Mouse (Mus musculus) hindbrain, embryonic 12.5 days (tissue): Measurements from ENCODE around the gene Birc5. TPM values are rescaled to one million over a fixed set of nuclear protein-coding genes. Genes with fewer than 3 reads are reported as not detected.

ENCODE experiments used
- ATAC-seq: fragments of 200-750 bp; cut with Nextera tagmentation; 2 replicates; pipeline ENCODE4 v1.8.0; 2017; ENCODE audit warnings: moderate TSS enrichment; ENCODE audit not compliant: low FRiP score
- H3K27ac ChIP-seq: fragments of 300-500 bp; sonication (generic); 2 replicates; pipeline ENCODE4 v1.5.1; 2016; ENCODE audit warnings: mild to moderate bottlenecking
- H3K27me3 ChIP-seq: fragments of 300-500 bp; sonication (generic); 2 replicates; pipeline ENCODE4 v1.6.1; 2016; ENCODE audit warnings: mild to moderate bottlenecking
- H3K36me3 ChIP-seq: fragments of 300-500 bp; sonication (generic); 2 replicates; pipeline ENCODE4 v1.6.1; 2016; ENCODE audit warnings: mild to moderate bottlenecking
- H3K4me1 ChIP-seq: fragments of 300-500 bp; sonication (generic); 2 replicates; pipeline ENCODE4 v1.6.1; 2016
- H3K4me2 ChIP-seq: fragments of 300-500 bp; sonication (generic); replicated peaks from 2 replicates; pipeline ENCODE4 v1.6.1; 2016; ENCODE audit warnings: mild to moderate bottlenecking
- H3K4me3 ChIP-seq: fragments of 300-500 bp; sonication (generic); 2 replicates; pipeline ENCODE4 v1.5.1; 2016; ENCODE audit warnings: mild to moderate bottlenecking
- H3K9ac ChIP-seq: fragments of 300-500 bp; sonication (generic); 2 replicates; pipeline ENCODE4 v1.6.1; 2016; ENCODE audit warnings: mild to moderate bottlenecking, moderate library complexity
- H3K9me3 ChIP-seq: fragments of 300-500 bp; sonication (generic); replicated peaks from 2 replicates; pipeline ENCODE4 v1.6.1; 2016; ENCODE audit warnings: mild to moderate bottlenecking
- WGBS: fragments of 180-500 bp; shearing (Covaris S2); methylation state at CpG from one replicate; pipeline ENCODE4 v1.1.7; 2016; 5-methylcytosine and 5-hydroxymethylcytosine counted together
- polyA plus RNA-seq: library from polyadenylated mRNA; unstranded; fragments of >200 nt; fragmentation: Nextera tagmentation; extraction: Ambion mirVana; gene quantifications from 2 replicates; pipeline ENCODE4 v1.2.1, GENCODE M21; 2016

The Birc5 gene
- polyA plus RNA-seq, 1 experiment from 2014 or later, result 190 TPM

- Histone ChIP-seq H3K9ac (no peak overlapping the region), H3K27me3 (peaks cover 14% of the 10 kb centered on the region), H3K27ac (no peak overlapping the region), H3K4me1 (peaks cover 32% of the 10 kb centered on the region), H3K4me2 (no peak overlapping the region), H3K4me3 (no peak overlapping the region), H3K9me3 (no peaks in the 10 kb centered on the region), H3K36me3 (no peaks in the 10 kb centered on the region)
- ATAC-seq, result no peak
- 93% methylated on average over 9 of the region's 9 CpGs for WGBS
Measured at GRCm38 (mm10) chr11:117880336-117880976, 31.4 kb downstream of the Birc5 start.

GRCm38 (mm10) chr11:117880977-117881358 is 31.9 kb downstream of the Birc5 start:
- Histone ChIP-seq H3K4me1 (peaks cover 27% of the 10 kb centered on the region), H3K4me2 (no peak overlapping the region), H3K4me3 (no peak overlapping the region), H3K9ac (no peak overlapping the region), H3K9me3 (no peaks in the 10 kb centered on the region), H3K27ac (no peak overlapping the region), H3K27me3 (peaks cover 18% of the 10 kb centered on the region), H3K36me3 (no peaks in the 10 kb centered on the region)
- 81% methylated on average over 6 of the region's 6 CpGs for WGBS
- ATAC-seq, result no peak

GRCm38 (mm10) chr11:117881787-117882186 is 32.7 kb downstream of the Birc5 start:
- no peak overlapping the region for H3K27ac ChIP-seq
- 22% methylated on average over 8 of the region's 8 CpGs for WGBS
- ATAC-seq, result no peak

GRCm38 (mm10) chr11:117882208-117882607 is 33.2 kb downstream of the Birc5 start:
- Histone ChIP-seq H3K27ac (no peak overlapping the region), H3K9me3 (no peaks in the 10 kb centered on the region), H3K36me3 (no peaks in the 10 kb centered on the region), H3K9ac (no peak overlapping the region), H3K4me3 (no peak overlapping the region), H3K4me1 (peaks cover 27% of the 10 kb centered on the region), H3K4me2 (no peak overlapping the region), H3K27me3 (peaks cover 21% of the 10 kb centered on the region)
- 71% methylated on average over 1 of the region's 1 CpGs for WGBS
- ATAC-seq, result no peak

More at GRCm38 (mm10) chr11:117881787-117882186, 32.7 kb downstream of the Birc5 start:
- no peak overlapping the region for H3K4me3 ChIP-seq
- H3K4me2 ChIP-seq, result no peak overlapping the region
- no peaks in the 10 kb centered on the region for H3K9me3 ChIP-seq
- no peaks in the 10 kb centered on the region for H3K36me3 ChIP-seq
- peaks cover 27% of the 10 kb centered on the region for H3K4me1 ChIP-seq
- no peak overlapping the region for H3K9ac ChIP-seq
- peaks cover 21% of the 10 kb centered on the region for H3K27me3 ChIP-seq

GRCm38 (mm10) chr11:117886000-117886399 is 36.9 kb downstream of the Birc5 start:
- WGBS, result 61% methylated on average over 5 of the region's 5 CpGs
- H3K4me3 ChIP-seq, result no peak overlapping the region
- no peak overlapping the region for H3K9ac ChIP-seq
- H3K36me3 ChIP-seq, result no peaks in the 10 kb centered on the region
- peaks cover 40% of the 10 kb centered on the region for H3K4me1 ChIP-seq
- H3K27ac ChIP-seq, result no peak overlapping the region
- H3K27me3 ChIP-seq, result peaks cover 30% of the 10 kb centered on the region
- H3K4me2 ChIP-seq, result no peak overlapping the region
- H3K9me3 ChIP-seq, result no peaks in the 10 kb centered on the region
- no peak for ATAC-seq

GRCm38 (mm10) chr11:117888168-117888852 is 39.3 kb downstream of the Birc5 start:
- Histone ChIP-seq H3K27me3 (peaks cover 48% of the 10 kb centered on the region), H3K9me3 (no peaks in the 10 kb centered on the region), H3K4me2 (peak overlapping the region; percentile 51), H3K36me3 (no peaks in the 10 kb centered on the region), H3K4me3 (peak overlapping the region; percentile 23), H3K27ac (no peak overlapping the region), H3K4me1 (peaks cover 38% of the 10 kb centered on the region), H3K9ac (peak overlapping the region; percentile 39; the same call in 1 of the 2 replicates)
- peak; percentile 26; the same call in 1 of the 2 replicates for ATAC-seq
- WGBS, result 8% methylated on average over 20 of the region's 20 CpGs

GRCm38 (mm10) chr11:117888853-117889822 is 40.1 kb downstream of the Birc5 start:
- peaks cover 48% of the 10 kb centered on the region for H3K27me3 ChIP-seq
- WGBS, result 2% methylated on average over 33 of the region's 33 CpGs

GRCm38 (mm10) chr11:117889887-117890340 is 40.9 kb downstream of the Birc5 start:
- 2% methylated on average over 11 of the region's 11 CpGs for WGBS
- Histone ChIP-seq H3K4me2 (peak overlapping the region; percentile 51), H3K4me3 (peak overlapping the region; percentile 23; the same call in 1 of the 2 replicates), H3K9ac (peak overlapping the region; percentile 39), H3K27ac (peak overlapping the region; percentile 79), H3K4me1 (peaks cover 38% of the 10 kb centered on the region), H3K36me3 (no peaks in the 10 kb centered on the region), H3K9me3 (no peaks in the 10 kb centered on the region), H3K27me3 (peaks cover 48% of the 10 kb centered on the region)
- ATAC-seq, result peak; percentile 76

More at GRCm38 (mm10) chr11:117888853-117889822, 40.1 kb downstream of the Birc5 start:
- H3K9me3 ChIP-seq, result no peaks in the 10 kb centered on the region
- no peaks in the 10 kb centered on the region for H3K36me3 ChIP-seq
- H3K4me2 ChIP-seq, result peak overlapping the region; percentile 51
- H3K4me3 ChIP-seq, result peak overlapping the region; percentile 23
- peak overlapping the region; percentile 39 for H3K9ac ChIP-seq
- peak; percentile 44 for ATAC-seq
- peak overlapping the region; percentile 79 for H3K27ac ChIP-seq
- peaks cover 38% of the 10 kb centered on the region for H3K4me1 ChIP-seq

- H3K36me3 ChIP-seq, result no peaks in the 10 kb centered on the region
- peak overlapping the region; percentile 79 for H3K27ac ChIP-seq
- H3K27me3 ChIP-seq, result peaks cover 48% of the 10 kb centered on the region
- ATAC-seq, result peak; percentile 50; the same call in 1 of the 2 replicates
- 16% methylated on average over 13 of the region's 13 CpGs for WGBS
- H3K4me1 ChIP-seq, result peaks cover 38% of the 10 kb centered on the region
- no peaks in the 10 kb centered on the region for H3K9me3 ChIP-seq
- peak overlapping the region; percentile 39 for H3K9ac ChIP-seq
- H3K4me2 ChIP-seq, result peak overlapping the region; percentile 51
- H3K4me3 ChIP-seq, result no peak overlapping the region
Measured at GRCm38 (mm10) chr11:117890519-117891282, 41.6 kb downstream of the Birc5 start.

GRCm38 (mm10) chr11:117891581-117892175 is 42.6 kb downstream of the Birc5 start:
- no peak overlapping the region for H3K27ac ChIP-seq

GRCm38 (mm10) chr11:117892199-117892598 is 43.1 kb downstream of the Birc5 start:
- H3K4me3 ChIP-seq, result no peak overlapping the region
- no peak overlapping the region for H3K9ac ChIP-seq
- H3K4me2 ChIP-seq, result no peak overlapping the region
- H3K27me3 ChIP-seq, result peaks cover 42% of the 10 kb centered on the region
- no peaks in the 10 kb centered on the region for H3K9me3 ChIP-seq
- no peak for ATAC-seq
- peaks cover 38% of the 10 kb centered on the region for H3K4me1 ChIP-seq
- no peaks in the 10 kb centered on the region for H3K36me3 ChIP-seq
- 52% methylated on average over 6 of the region's 6 CpGs for WGBS
- H3K27ac ChIP-seq, result no peak overlapping the region

More at GRCm38 (mm10) chr11:117891581-117892175, 42.6 kb downstream of the Birc5 start:
- WGBS, result 89% methylated on average over 19 of the region's 19 CpGs
- no peak overlapping the region for H3K4me2 ChIP-seq
- no peaks in the 10 kb centered on the region for H3K36me3 ChIP-seq
- peaks cover 42% of the 10 kb centered on the region for H3K27me3 ChIP-seq
- H3K4me1 ChIP-seq, result peaks cover 38% of the 10 kb centered on the region
- no peaks in the 10 kb centered on the region for H3K9me3 ChIP-seq
- no peak overlapping the region for H3K9ac ChIP-seq
- no peak overlapping the region for H3K4me3 ChIP-seq
- no peak for ATAC-seq
